Mouse (Mus musculus): ENCODE measurements at regions not wholly inside any gene's neighbourhood (a gene's known extent, or its start where the extent isn't known, plus 50 kb on each side); places are given as distances from the start of the nearest gene placed in this dataset.

GRCm38 (mm10) chr17:14497086-14497485, 196.9 kb downstream of the Thbs2 start:
- no peak for DNase-seq (ENCODE audit: low read depth, low spot score)

- no peak for DNase-seq (ENCODE audit: low read depth, low spot score)
Observed at GRCm38 (mm10) chr17:14493751-14494320, 200.2 kb downstream of the Thbs2 start.

GRCm38 (mm10) chr17:14492936-14493335, 201.1 kb downstream of the Thbs2 start:
- no peak for DNase-seq (ENCODE audit: low read depth, low spot score)

GRCm38 (mm10) chr17:14481746-14482145, 202.4 kb downstream of the Smoc2 start:
- no peak for DNase-seq (ENCODE audit: low read depth, low spot score)

- no peak for DNase-seq (ENCODE audit: low read depth, low spot score)
Observed at GRCm38 (mm10) chr17:14478938-14479505, 199.7 kb downstream of the Smoc2 start.

- no peak for DNase-seq (ENCODE audit: low read depth, low spot score)
Observed at GRCm38 (mm10) chr17:14476707-14477106, 197.4 kb downstream of the Smoc2 start.

GRCm38 (mm10) chr17:14475778-14476647, 196.7 kb downstream of the Smoc2 start:
- DNase-seq (ENCODE audit: low read depth, low spot score) = no peak

GRCm38 (mm10) chr17:14475277-14475676, 196.0 kb downstream of the Smoc2 start:
- no peak for DNase-seq (ENCODE audit: low read depth, low spot score)

GRCm38 (mm10) chr17:14468754-14469488, 189.6 kb downstream of the Smoc2 start:
- no peak for DNase-seq (ENCODE audit: low read depth, low spot score)

GRCm38 (mm10) chr17:14455251-14455743, 176.0 kb downstream of the Smoc2 start:
- no peak for DNase-seq (ENCODE audit: low read depth, low spot score)
